Mouse (Mus musculus): ENCODE data around the gene Zc3h7a. TPM values are rescaled to one million over a fixed set of nuclear protein-coding genes. Genes with fewer than 3 reads are reported as not detected.
"Not testable (repeated sequence)": the region's sequence is repeated elsewhere in the genome, so short reads cannot be mapped to it uniquely, and the experiment has no call there.

The Zc3h7a gene
- polyA plus RNA-seq, 1 experiment from 2014 or later = 106 TPM

DNA sequence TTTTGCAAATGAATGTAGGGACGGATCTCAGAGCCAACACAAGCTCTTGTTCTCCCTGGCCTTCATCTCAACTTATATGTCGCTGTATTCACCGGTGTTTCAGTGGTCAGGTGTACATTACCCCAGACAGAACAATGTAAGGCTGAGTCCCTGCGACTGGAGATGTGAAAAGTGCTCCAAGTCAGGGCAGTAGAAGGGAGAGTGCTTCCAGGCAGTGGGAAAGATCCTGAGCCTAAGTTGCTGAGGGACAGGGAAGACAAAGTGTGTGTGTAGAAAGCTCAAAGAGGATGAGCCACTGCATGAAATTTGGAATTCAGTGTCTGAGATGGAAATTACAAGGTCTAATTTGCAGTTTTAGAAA lies 671 bp upstream of the Zc3h7a start:
- Histone ChIP-seq H3K4me1 (peaks cover 18% of the 10 kb centered on the region), H3K27ac (no peak overlapping the region)

DNA sequence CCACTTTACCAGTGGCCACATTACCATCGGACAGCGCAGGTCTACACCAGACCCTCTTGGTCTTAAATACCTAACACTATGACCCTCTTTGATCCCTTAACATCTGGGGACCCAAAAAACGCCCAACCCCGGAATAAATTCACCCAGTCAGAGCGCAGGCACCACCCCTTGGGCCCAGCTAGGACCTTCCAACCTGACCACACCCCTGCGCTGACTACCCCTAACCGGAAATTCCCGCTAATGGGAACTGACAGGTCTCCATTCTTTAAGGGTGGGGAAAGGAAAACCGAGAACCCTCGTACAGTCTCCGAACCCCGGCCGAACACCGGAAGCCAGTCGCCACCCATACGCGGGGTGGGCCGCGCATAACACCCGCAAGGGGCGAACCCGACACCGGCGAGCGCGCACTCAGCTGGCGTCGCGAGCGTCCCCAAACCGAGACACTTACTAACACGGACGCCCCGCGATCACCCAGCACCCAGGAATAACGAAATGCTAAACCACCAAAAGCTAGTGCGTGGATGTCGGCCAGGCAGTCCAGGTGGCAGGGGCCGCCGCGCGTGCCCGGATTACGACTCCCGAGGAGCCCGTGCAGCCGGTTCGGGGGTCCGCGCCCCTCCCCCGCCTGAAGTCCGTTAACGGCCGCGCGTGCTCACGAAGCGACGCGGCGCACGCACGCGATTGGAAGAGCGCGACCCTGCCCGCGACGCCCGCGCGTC lies 545 bp downstream of the Zc3h7a start:
- no peaks in the 10 kb centered on the region for H3K9me3 ChIP-seq
- H3K36me3 ChIP-seq (replicated peaks) = no peaks in the 10 kb centered on the region
- peak overlapping the region; percentile 90 for H3K27ac ChIP-seq
- ATAC-seq (ENCODE audit: low FRiP score) = peak; percentile 75
- H3K4me2 ChIP-seq = peak overlapping the region; percentile 81
- WGBS = under 1% methylated on average over 72 of the region's 72 CpGs
- H3K9ac ChIP-seq = peak overlapping the region; percentile 82
- H3K27me3 ChIP-seq = 0 out of 2 replicates have a peak, but pooled peaks cover 9% of the 10 kb centered on the region
- H3K4me1 ChIP-seq = peaks cover 19% of the 10 kb centered on the region
- H3K4me3 ChIP-seq (replicated peaks) = peak overlapping the region; percentile 89

More for the DNA sequence above, 671 bp upstream of the Zc3h7a start:
- Histone ChIP-seq H3K27me3 (0 out of 2 replicates have a peak, but pooled peaks cover 9% of the 10 kb centered on the region), H3K9ac (peak overlapping the region; percentile 82), H3K4me2 (peak overlapping the region; percentile 81), H3K9me3 (no peaks in the 10 kb centered on the region), H3K36me3 (replicated peaks) (no peaks in the 10 kb centered on the region), H3K4me3 (replicated peaks) (peak overlapping the region; percentile 89)
- 2% methylated on average over 4 of the region's 4 CpGs for WGBS
- ATAC-seq (ENCODE audit: low FRiP score) = no peak

DNA sequence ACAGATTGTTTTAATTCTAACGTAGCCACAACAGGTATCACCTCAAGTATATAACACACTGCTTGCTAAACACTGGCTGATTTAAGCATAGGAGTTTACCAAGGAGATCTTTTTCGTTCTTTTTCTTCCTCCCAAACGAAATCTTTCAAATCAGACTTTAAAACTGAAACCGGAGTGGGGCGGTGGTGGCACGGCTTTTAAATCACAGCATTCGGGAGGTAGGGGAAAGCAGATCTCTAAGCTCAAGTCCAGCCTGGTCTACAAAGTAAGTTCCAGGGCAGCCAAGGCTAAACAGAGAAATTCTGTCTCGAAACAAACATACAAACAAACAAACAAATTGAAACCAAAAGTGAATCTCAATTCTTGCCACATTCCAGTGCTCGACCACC lies 1.1 kb downstream of the Zc3h7a start:
- Histone ChIP-seq H3K27me3 (0 out of 2 replicates have a peak, but pooled peaks cover 9% of the 10 kb centered on the region), H3K9me3 (no peaks in the 10 kb centered on the region), H3K9ac (peak overlapping the region; percentile 82), H3K27ac (peak overlapping the region; percentile 90; the same call in 1 of the 2 replicates), H3K4me3 (replicated peaks) (peak overlapping the region; percentile 89), H3K36me3 (replicated peaks) (no peaks in the 10 kb centered on the region), H3K4me2 (peak overlapping the region; percentile 81), H3K4me1 (peaks cover 19% of the 10 kb centered on the region)
- ATAC-seq (ENCODE audit: low FRiP score) = no peak
- 14% methylated on average over 9 of the region's 9 CpGs for WGBS

DNA sequence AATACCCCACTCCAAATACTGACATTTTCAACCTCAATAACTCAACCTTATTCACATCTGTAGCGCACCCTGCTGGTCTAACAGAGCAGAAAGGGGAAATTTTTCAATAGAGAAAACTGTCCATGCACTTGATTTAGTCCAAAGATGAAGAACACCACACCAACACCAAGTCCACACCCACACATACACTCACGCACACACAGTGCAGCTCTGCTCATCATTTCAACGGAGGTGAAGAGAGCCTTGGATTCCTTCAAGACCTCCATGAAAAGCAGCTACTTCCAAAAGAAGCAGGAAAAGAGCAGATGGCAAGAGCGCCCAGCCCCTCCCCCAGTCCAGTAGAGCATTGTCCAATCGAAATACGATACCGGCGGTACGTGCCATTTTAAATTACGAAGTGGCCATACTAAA lies 1.5 kb downstream of the Zc3h7a start:
- ATAC-seq (ENCODE audit: low FRiP score) = peak; percentile 12; the same call in 1 of the 2 replicates
- no peaks in the 10 kb centered on the region for H3K36me3 ChIP-seq (replicated peaks)
- H3K27ac ChIP-seq = 0 out of 2 replicates have a peak overlapping the region, but pooled peaks have one; percentile 90

DNA sequence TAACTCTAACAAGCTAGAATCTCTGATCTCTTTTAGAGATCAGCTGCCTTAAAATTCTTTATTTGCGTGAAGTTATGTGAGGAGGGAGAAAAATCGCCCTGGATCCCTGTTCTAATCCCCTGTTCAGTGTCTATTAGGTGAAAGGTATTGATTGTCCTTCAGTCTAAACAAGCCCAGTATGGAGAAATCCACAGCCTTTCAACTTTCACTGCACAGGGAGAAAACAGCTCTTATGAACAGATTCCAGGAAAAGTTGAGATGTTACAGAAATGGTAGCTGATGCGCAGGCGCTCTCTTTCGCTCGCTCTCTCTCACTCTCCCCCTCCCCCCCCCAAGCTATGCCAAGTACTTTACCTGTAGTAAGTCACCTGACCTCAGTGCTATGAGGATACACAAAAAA lies 4.5 kb downstream of the Zc3h7a start:
- no peak overlapping the region for H3K27ac ChIP-seq
- no peaks in the 10 kb centered on the region for H3K27me3 ChIP-seq
- H3K9me3 ChIP-seq = no peaks in the 10 kb centered on the region
- H3K4me1 ChIP-seq = peaks cover 15% of the 10 kb centered on the region; the same call in 1 of the 2 replicates
- 90% methylated on average over 6 of the region's 6 CpGs for WGBS
- no peak overlapping the region for H3K9ac ChIP-seq
- H3K4me3 ChIP-seq (replicated peaks) = no peak overlapping the region
- H3K36me3 ChIP-seq (replicated peaks) = no peaks in the 10 kb centered on the region
- no peak overlapping the region for H3K4me2 ChIP-seq
- ATAC-seq (ENCODE audit: low FRiP score) = no peak

More for the DNA sequence above, 1.5 kb downstream of the Zc3h7a start:
- Histone ChIP-seq H3K4me3 (replicated peaks) (peak overlapping the region; percentile 89), H3K4me2 (peak overlapping the region; percentile 81), H3K27me3 (0 out of 2 replicates have a peak, but pooled peaks cover 9% of the 10 kb centered on the region), H3K9ac (no peak overlapping the region), H3K9me3 (no peaks in the 10 kb centered on the region), H3K4me1 (peaks cover 19% of the 10 kb centered on the region)
- WGBS = 8% methylated on average over 10 of the region's 10 CpGs

DNA sequence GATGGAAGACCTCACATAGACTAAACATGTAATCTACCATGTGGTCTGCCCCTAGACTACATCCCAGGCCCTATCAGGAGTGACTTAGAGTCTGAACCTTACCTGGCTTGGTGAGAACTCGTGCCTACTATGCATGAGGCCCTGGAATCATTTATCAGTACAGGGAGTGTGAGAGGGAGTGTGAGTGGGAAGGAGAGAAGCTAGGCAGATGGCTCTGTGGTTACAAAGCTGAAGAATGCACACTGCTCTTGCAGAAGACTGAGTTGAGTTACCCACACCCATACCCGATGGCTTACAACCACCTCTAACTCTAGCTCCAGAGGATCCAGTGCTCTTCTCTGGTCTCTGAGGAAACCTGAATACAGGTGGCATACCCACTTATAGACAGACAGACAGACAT lies 9.8 kb downstream of the Zc3h7a start:
- H3K9ac ChIP-seq = no peak overlapping the region
- no peak for ATAC-seq (ENCODE audit: low FRiP score)
- no peak overlapping the region for H3K27ac ChIP-seq
- no peaks in the 10 kb centered on the region for H3K9me3 ChIP-seq
- 89% methylated on average over 2 of the region's 2 CpGs for WGBS
- no peak overlapping the region for H3K4me3 ChIP-seq (replicated peaks)
- H3K4me2 ChIP-seq = no peak overlapping the region
- peaks cover 19% of the 10 kb centered on the region for H3K36me3 ChIP-seq (replicated peaks)
- H3K4me1 ChIP-seq = no peaks in the 10 kb centered on the region
- H3K27me3 ChIP-seq = no peaks in the 10 kb centered on the region

DNA sequence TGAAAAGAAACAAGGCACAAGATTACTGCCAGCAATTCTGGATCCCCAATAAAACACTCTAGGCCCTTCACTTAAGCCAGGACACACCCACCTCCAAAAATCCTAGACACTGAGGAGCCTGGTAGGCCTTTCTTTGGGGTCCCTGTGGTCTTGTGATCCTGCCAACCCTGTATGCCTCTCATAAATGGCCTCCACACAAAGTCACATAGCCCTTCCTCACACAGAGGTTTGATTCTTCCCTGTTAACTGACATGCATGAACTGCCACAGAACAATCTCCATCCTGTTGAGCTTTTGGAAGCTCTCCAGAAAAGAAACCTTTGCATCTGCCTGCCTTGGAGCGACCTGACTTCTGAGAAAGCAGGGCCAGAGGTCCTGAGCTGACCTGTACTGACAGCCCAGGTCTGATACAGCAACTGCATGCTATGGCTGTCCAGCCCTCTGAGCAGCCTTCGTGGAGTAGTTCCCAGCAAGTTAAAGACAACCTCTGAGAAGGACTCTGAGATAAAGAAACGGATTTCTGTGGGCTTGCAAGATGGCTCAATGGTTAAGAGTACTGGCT lies 11.4 kb downstream of the Zc3h7a start:
- Histone ChIP-seq H3K27me3 (no peaks in the 10 kb centered on the region), H3K9ac (no peak overlapping the region), H3K9me3 (no peaks in the 10 kb centered on the region), H3K4me1 (no peaks in the 10 kb centered on the region), H3K27ac (no peak overlapping the region), H3K4me3 (replicated peaks) (no peak overlapping the region), H3K4me2 (no peak overlapping the region), H3K36me3 (replicated peaks) (peaks cover 22% of the 10 kb centered on the region)
- 82% methylated on average over 3 of the region's 3 CpGs for WGBS
- no peak for ATAC-seq (ENCODE audit: low FRiP score)

DNA sequence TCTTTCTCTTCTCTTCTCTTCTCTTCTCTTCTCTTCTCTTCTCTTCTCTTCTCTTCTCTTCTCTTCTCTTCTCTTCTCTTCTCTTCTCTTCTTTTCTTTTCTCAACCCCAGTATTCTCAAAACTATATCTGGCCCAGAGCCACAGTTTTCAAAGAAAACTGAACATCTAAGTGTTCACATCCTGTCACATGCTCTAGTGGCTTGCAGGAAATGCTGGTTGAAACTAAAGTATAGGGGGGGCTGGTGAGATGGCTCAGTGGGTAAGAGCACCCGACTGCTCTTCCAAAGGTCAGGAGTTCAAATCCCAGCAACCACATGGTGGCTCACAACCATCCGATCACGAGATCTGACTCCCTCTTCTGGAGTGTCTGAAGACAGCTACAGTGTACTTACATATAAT lies 18.5 kb downstream of the Zc3h7a start:
- H3K9ac ChIP-seq; ATAC-seq (ENCODE audit: low FRiP score); H3K27me3 ChIP-seq; H3K4me3 ChIP-seq (replicated peaks); H3K4me2 ChIP-seq; H3K9me3 ChIP-seq; H3K4me1 ChIP-seq; H3K27ac ChIP-seq: not testable (repeated sequence)
- WGBS = 73% methylated on average over 3 of the region's 3 CpGs
- H3K36me3 ChIP-seq (replicated peaks) = peaks cover 56% of the 10 kb centered on the region

DNA sequence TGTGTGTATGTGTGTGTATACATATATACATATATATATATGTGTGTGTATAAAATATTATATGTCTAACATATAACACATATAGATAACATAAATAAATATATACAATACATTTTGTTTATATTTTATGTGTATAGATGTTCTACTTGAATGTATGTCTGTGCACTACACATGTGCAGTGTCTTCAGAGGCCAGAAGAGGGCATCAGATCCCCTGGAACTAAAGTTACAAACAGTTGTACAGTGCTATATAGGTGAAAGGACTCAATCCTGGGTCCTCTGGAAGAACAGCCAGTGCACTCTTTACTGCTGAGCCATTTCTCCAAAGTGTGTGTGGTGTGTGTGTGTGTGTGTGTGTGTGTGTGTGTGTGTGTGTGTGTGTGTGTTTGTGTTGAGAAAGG lies 21.7 kb downstream of the Zc3h7a start:
- ATAC-seq (ENCODE audit: low FRiP score) = no peak
- peaks cover 50% of the 10 kb centered on the region for H3K36me3 ChIP-seq (replicated peaks)
- H3K9ac ChIP-seq = no peak overlapping the region
- no peaks in the 10 kb centered on the region for H3K27me3 ChIP-seq
- H3K4me3 ChIP-seq (replicated peaks) = no peak overlapping the region
- no peak overlapping the region for H3K27ac ChIP-seq
- no peaks in the 10 kb centered on the region for H3K4me1 ChIP-seq
- no peaks in the 10 kb centered on the region for H3K9me3 ChIP-seq
- H3K4me2 ChIP-seq = no peak overlapping the region

DNA sequence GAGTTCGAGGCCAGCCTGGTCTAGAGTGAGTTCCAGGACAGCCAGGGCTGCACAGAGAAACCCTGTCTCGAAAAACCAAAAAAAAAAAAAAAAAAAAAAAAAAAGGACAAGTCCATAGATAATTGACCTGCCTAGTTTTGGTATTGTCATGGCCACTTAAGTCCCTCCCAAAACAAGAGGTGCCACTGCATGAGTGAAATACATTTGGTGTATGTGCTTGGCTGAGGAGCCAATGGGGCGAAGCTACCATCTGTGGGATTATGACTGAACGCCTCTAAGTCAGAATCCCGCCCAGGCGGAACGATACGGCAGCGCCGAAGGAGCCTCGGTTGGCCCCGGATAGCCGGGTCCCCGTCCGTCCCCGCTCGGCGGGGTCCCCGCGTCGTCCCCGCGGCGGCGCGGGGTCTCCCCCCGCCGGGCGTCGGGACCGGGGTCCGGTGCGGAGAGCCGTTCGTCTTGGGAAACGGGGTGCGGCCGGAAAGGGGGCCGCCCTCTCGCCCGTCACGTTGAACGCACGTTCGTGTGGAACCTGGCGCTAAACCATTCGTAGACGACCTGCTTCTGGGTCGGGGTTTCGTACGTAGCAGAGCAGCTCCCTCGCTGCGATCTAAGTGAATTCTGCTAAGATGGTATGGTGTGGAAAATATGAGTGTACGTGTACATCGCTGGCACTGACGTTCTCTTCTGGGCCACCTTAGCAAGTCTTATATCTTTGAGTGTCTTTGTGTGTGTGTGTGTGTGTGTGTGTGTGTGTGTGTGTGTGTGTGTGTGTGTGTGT lies 32.3 kb downstream of the Zc3h7a start:
- not testable (repeated sequence) for H3K4me2 ChIP-seq; H3K27me3 ChIP-seq; H3K9ac ChIP-seq; H3K9me3 ChIP-seq; ATAC-seq (ENCODE audit: low FRiP score); H3K4me1 ChIP-seq; H3K27ac ChIP-seq; H3K4me3 ChIP-seq (replicated peaks)
- peaks cover 54% of the 10 kb centered on the region for H3K36me3 ChIP-seq (replicated peaks)
- 17% methylated on average over 56 of the region's 56 CpGs for WGBS

DNA sequence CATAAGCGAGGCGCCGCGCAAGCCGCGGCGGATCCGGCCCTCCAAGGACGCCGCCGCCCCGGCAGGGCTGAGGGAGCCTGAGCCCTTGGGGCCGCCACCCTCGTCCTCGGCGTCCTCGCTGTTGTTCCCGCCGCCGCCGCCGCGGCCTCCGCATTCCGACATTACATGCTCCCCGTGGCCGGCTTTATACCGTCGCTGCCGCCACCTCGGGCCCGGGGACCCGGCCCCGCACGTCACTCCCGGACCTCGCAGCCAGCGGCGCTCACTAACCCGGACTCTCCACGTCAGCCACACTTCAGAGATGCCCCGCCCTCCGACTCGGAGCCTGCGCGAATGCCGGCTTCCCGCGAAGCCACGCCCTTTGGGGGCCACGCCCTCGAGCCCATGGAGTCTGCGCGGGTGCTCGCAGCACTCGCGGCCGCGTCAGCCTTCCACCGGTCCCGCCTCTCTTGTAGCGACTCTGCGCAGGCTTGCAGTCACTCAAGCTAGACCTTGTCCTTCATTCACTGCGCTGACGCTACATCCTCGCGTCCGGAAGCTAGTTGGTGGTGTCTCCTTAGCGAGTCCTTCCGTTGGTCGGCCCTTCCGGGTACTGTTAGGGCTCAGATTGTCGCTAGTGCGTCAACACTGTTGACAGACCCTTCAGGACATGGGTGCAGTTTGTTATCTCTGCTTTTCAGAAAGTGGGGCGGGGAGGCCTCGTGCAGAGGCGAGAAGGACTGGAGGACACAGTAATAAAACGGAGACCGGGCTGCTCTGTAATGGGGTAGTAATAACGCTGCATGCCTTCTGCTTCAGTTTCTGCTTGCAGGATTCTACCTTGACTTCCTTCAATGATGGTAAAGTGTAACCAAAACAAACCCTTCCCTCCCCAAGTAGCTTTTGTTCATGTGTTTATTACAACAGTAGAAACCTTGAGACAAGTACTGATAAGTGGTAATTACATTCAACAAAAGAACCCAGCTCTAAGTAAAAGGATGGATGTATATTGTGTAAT lies 41.5 kb downstream of the Zc3h7a start, which contains the start of gene Txndc11:
Gene Txndc11, minus strand, starts transcription at position 303 of the 997 bp plus-strand sequence.
- H3K4me3 ChIP-seq (replicated peaks) = peak within 1 kb of the TSS; percentile 92
- ATAC-seq (ENCODE audit: low FRiP score) = peak; percentile 99
- under 1% methylated on average over 80 of the region's 80 CpGs for WGBS

More for the DNA sequence above, 41.5 kb downstream of the Zc3h7a start, which contains the start of gene Txndc11:
- Histone ChIP-seq H3K9ac (peak within 1 kb of the TSS; percentile 85), H3K4me1 (peaks cover 27% of the 10 kb centered on the region), H3K4me2 (peak within 1 kb of the TSS; percentile 71), H3K9me3 (no peaks in the 10 kb centered on the region), H3K27me3 (no peaks in the 10 kb centered on the region), H3K27ac (peak within 1 kb of the TSS; percentile 91), H3K36me3 (replicated peaks) (peaks cover 24% of the 10 kb centered on the region)
